Mouse (Mus musculus) lung, postnatal 36 days (tissue): Measurements from ENCODE around the gene Pxk.

Experiments used
- DNase-seq: peaks from one replicate; pipeline ENCODE4 v3.0.0; 2022; ENCODE audit warnings: mixed read lengths

Pxk gene

DNA sequence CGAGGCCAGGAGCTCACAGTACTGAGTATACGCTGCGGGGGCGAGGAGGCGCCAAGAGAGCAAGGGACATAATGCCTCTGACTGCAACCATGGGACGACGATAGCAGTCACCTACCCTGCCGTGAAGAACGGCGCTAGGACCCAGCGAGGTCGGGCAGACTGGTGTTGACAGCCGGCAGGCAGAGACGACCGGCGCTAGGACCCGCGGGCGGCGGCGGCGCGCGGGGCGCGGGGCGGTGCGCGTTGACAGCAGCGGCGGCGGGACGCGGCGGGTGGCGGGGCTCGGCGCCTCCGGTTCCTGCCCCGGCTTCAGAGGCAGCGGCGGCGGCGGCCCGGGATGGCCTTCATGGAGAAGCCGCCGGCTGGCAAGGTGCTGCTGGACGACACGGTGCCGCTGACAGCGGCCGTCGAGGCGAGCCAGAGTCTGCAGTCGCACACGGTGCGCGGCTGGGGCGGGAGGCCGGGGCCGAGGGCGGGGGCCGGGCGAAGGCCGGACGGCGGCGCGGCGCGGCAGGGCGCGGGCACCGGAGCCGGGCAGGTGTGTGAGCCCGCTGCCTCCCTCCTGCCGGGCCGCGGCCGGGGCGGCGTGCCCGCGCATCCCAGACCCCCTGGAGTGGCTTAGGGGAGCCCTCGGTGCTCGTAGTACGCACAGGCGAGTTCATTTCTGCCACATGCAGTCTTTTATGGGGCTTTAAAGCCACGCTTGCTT lies at the start of gene Pxk:
TSS of gene Pxk (plus strand) at position 234 of the 709 bp plus-strand sequence.
- peak; percentile 96 for DNase-seq

DNA sequence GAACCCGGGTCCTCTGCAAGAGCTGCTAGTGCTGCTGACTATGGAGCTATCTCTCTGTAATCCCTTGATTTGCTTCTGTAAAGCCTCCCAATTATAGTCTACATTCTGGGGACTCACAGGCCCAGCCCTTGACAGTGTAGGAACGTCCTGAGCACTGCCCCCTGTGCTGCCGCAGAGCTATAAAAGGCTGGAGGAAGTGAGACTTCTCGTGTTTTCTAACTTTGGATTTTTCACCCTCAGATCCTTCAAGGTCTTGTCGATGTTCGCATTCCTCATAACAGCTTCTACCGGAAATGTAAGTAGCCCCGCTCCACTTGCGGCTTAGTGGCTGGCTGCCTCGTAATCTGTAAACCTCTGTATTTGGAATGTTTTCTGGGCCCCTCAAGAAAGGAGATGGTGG lies 48.7 kb upstream of the Pxk start:
- DNase-seq: no peak

- no peak for DNase-seq
Measured at GRCm38 (mm10) chr14:8051869-8052268, 46.1 kb upstream of the Pxk start.

DNA sequence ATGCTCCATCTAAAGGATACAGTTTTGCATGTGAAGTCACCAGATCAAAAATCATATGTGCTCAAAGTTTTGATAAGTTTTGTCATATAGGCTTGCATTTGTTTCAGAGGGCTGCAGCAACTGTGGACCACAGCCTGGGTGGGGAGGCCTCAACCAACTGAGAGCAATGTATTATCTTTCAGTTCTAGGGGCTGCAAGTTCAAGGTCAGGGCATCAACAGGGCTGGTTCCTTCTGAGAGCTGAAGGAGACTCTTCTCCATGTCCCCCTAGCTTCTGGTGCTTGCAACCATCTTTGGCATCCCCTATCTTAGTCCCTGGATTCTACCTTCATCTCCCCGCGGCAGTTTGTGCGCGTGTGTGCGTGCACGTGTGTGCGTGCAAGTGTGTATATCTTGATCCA lies 45.4 kb upstream of the Pxk start:
- no peak for DNase-seq

DNA sequence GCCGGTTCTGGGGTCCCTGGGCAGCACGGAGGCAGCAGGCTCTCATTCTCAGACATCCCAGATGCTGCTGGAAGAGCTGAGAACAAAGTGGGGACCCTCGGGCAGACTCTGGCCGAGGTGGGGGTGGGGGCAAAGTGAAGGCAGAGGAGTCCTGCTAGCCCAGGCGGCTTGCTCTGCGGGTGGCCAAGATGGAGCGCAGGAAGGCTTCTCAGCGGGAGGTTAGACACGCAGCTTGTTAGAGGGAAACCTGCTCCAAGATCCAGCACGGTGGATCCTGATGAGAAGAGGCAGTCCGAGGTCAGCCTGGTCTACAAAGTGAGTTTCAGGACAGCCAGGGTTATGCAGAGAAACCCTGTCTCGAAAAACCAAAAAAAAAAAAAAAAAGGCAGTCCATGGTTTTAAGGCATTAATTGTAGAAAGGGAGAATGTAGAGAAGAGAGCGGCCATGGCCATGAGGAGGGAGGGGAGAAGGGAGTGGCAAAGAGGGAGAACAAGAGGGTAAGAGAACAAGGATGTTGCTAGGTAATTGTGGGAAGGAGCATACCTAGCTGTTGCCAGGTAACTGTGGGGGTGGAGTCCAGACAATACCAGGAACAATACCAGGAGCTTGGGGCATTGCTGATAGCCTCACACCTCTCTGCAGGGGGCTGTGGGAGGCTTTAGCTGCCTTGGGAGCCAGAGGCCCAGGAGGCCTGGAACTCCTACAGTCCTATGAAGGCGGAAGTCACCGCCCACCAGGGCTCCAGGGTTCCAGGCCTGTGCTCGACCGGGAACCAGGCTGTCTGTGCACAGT lies 43.5 kb upstream of the Pxk start:
- peak; percentile 66 for DNase-seq

GRCm38 (mm10) chr14:8056076-8056475 lies 41.9 kb upstream of the Pxk start:
- DNase-seq: no peak

GRCm38 (mm10) chr14:8059938-8060337 lies 38.1 kb upstream of the Pxk start:
- no peak for DNase-seq

GRCm38 (mm10) chr14:8062076-8062475 lies 35.9 kb upstream of the Pxk start:
- no peak for DNase-seq

DNA sequence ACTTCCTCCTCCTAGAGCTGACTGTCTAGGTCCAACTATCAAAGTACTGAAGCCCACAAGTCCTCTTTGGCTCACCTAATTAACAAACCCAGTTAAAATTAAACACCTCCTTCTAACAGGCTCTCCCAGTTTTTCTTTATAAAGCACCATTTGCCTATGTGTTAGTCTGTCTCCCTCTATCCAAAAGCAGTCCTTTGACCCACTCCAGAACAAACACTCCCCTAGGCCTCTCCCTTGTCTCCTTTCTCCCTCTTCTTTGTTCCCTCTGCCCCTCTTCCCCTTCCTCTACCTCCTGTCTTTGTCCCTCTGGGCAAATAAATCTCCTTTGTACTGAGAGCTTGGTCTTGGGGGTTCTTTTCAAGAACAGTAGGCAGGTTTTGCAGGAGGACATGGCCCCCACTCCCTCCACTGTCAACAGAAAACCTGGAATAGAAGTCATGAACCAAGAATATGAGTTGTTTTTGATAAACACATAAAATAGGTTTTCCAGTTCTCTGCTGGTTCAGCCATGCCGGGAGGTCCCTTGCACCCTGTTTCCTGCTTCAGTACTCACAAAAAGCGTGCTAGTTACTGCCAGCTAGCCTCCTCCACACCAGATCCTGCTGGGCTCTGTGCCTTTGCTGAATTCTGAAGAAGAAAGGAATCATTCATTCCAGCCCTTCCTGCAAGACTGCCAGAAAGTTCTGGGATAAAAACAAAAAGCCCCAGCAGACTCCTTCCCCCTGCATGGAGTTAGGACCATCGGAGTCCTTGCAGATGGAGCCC lies 35.3 kb upstream of the Pxk start:
- DNase-seq: no peak

GRCm38 (mm10) chr14:8063835-8064785 lies 33.9 kb upstream of the Pxk start:
- DNase-seq: no peak

DNA sequence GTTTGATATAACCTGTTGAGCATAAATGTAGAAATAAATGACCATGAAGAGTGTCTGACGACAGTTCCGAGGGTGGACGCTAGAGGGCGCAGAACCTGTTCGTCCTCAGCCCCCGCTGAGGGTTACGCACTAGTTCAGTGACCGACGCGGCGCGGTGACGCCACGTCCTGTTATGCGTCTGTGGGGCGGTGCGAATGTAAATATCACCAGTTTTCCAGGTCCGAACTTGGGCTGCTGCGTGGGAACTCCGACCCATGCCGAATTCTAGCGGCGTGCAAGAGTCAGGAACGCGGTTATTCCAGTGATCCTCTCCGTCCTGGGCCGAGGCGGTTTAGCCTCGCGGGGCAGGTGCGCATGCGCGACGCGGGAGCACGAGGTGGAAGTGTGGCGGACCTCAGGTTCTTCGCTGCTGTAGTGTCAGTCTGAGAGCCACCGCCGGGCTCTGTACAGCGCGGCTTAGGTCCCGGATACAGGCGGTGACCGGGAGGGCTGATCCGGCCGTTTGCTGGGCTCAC lies 17.8 kb upstream of the Pxk start, which contains the start of gene Rpp14:
TSS of gene Rpp14 (plus strand) at position 203 of the 515 bp plus-strand sequence.
- peak; percentile 97 for DNase-seq

GRCm38 (mm10) chr14:8080718-8081117 lies 17.3 kb upstream of the Pxk start:
- peak; percentile 52 for DNase-seq

GRCm38 (mm10) chr14:8082949-8083348 lies 15.1 kb upstream of the Pxk start:
- peak; percentile 53 for DNase-seq

GRCm38 (mm10) chr14:8089016-8089415 lies 9.0 kb upstream of the Pxk start:
- no peak for DNase-seq

DNA sequence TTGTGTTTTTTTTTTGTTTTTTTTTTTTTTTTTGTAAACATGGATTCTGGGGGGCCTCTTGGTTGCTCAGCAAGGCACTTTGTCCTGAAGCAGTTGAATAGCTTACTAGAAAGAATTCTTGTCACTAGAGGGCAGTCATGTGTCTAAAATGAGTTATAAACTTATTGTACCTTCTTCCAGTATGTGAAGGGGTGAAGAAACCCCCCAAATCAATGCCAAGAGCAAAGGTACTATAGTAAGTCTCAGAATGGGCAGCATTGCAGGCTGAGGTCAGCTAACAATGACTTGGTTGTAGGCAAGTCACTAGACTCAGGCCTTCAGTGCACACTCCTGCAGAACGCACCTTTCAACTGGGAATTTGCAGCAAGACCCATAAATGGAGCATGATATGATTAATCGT lies 5.4 kb upstream of the Pxk start:
- peak; percentile 71 for DNase-seq

GRCm38 (mm10) chr14:8093427-8093826 lies 4.6 kb upstream of the Pxk start:
- no peak for DNase-seq

DNA sequence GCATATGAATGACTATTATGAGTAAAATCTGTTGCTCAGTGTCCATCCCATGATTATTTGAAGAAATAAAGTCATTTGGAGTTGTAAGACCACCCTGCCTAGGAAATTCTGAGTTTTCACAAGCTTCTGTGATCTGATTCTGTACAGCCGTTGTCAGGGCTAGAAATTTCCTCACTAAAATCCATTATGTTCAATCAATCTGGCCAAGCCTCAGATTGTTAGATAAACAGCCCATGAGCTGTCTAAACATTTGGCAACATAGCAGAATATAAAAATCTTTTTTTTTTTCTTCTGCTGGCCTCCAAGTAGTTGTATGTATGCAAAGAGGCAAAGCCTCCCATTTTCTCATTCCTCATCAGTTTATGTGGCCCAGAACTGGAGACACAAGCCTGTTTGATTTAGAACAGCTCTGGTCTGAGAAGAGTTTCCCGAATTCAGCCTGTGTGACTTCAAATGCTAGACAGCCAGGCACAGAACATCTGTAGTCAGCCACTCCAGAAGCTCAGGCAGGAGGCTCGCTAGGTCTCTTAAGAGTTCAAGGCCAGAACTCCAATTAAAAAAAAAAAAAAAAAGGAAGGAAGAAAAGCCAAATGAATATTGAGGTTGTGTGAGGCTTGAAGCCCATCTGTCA lies 3.0 kb upstream of the Pxk start:
- DNase-seq: no peak

- peak; percentile 69 for DNase-seq
Measured at GRCm38 (mm10) chr14:8095562-8095950, 2.5 kb upstream of the Pxk start.

DNA sequence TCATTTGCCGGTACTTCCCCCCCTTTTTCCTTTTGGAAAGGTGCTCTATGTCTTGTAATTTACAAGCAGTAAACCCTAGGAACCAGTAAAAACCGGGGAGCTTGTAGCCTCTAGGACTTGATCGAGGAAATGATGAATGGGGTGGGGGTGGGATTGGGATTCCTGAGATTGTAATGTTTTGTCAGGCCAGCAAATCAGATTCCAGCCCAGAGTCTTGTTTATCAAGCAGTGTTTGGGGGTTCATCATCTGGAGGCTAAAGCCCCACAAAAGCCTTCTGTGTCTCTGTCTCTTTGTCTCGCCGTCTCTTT lies 630 bp downstream of the Pxk start:
- DNase-seq: no peak

DNA sequence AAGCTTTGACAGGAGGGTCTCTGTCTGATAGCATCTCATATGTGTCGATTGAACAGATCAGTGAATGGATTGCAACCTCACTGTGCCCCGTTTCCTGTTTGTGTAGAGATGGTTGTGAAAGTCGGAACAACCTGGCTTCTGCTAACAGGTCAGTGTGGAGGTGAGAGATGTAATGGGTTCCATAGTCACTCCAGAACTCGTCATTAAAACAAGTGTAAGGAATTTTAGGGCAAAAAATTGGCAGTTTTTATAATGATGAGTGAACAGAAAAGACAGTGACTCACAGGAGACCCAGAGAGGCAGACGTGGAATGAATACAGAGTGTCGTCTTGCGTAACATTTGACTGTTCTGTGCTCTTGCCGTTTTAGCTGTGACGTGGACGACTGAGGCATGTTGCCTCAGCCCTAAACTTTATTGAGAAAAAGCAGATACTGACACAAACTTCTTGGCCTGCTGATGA lies 1.6 kb downstream of the Pxk start:
- peak; percentile 73 for DNase-seq

DNA sequence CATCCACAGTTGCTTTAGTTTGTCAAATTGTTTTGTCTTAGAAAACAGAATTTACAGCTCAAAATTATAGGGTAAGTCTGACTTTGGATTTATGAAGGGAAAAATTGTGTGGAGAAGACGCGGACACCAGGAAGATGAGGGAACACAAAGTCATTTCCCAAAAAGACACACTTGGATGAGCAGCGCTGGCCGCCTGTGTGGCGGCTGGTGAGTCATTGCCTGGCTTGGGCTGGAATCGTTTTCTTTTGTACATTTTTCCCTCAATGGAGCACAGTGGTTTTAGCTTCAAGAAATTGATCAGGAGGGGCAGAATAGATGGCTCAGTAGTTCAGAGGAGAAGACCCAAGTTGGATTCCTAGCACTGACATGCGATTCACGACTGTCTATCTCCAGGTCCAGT lies 3.9 kb downstream of the Pxk start:
- DNase-seq: no peak

GRCm38 (mm10) chr14:8102676-8103075 lies 4.7 kb downstream of the Pxk start:
- DNase-seq: peak; percentile 44
